Mouse (Mus musculus): ENCODE data around the gene Gm10644. TPM values are rescaled to one million over a fixed set of nuclear protein-coding genes. Genes with fewer than 3 reads are reported as not detected.

Gm10644 gene
- total and polyA plus RNA-seq, 3 experiments = 0.16 to 0.83 (median 0.82) TPM

DNA sequence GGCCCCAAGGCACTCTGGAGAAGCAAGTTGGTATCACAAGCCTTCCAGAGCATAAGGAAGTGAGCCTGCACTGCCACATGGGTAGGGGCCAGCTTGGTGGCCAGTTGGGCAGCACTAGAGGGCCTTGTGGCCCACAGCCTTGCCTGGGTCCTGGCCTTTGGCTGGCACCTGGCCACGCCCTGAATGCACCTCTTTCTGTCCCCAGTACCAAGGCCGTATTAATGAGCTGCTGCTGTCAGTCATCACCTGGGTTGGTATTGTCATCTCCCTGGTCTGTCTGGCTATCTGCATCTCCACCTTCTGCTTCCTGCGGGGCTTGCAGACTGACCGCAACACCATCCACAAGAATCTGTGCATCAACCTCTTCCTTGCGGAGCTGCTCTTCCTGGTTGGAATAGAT is 20.8 kb downstream of the Gm10644 start:
- Histone ChIP-seq H3K9me3 (replicated peaks) (no peaks in the 10 kb centered on the region), H3K36me3 (replicated peaks) (peaks cover 100% of the 10 kb centered on the region), H3K4me1 (ENCODE audit: insufficient read depth, low read depth, low read length) (no peaks in the 10 kb centered on the region), H3K4me3 (ENCODE audit: low read depth, low read length) (no peak overlapping the region), H3K27me3 (ENCODE audit: insufficient read depth, low read length) (no peaks in the 10 kb centered on the region)
- ATAC-seq (ENCODE audit: extremely low read depth, insufficient number of reproducible peaks, low FRiP score, poor library complexity, severe bottlenecking) = no peak
- TF ChIP-seq TAL1 (conservative IDR thresholded peaks at IDR 0.05; ENCODE audit: low read depth, low read length) (no peak), GATA2 (IDR thresholded peaks at IDR 0.05; ENCODE audit: borderline replicate concordance, low read depth, low read length) (no peak), CTCF (IDR thresholded peaks at IDR 0.05; ENCODE audit: low read depth, low read length) (no peak), POLR2AphosphoS5 (IDR thresholded peaks at IDR 0.05; ENCODE audit: insufficient replicate concordance, low read depth, low read length) (no peak), GATA1 (IDR thresholded peaks at IDR 0.05; ENCODE audit: borderline replicate concordance, low read length) (no peak)
- DNase-seq (ENCODE audit: low spot score) = no peak

DNA sequence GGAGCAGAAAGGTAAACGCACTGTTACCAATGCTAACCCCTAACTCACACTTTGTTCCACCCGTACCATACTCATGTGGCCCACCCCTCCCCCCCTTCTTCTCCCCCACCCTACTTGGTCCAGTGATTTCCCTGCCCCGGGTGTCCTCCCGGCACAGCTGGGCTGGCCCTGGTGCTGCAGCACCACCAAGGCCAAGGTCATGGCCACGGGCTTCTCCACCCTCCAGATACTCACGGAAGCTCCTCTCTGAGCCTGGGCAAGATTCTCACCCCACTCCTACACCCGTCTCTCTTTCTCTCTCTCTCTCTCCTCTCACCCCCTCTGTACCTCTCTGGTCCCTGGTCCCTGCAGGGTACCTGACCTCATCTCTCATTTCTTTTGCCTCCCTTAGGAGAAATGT is 28.7 kb downstream of the Gm10644 start:
- no peak for ATAC-seq (ENCODE audit: extremely low read depth, insufficient number of reproducible peaks, low FRiP score, poor library complexity, severe bottlenecking)
- no peak for DNase-seq (ENCODE audit: low spot score)
- Histone ChIP-seq H3K36me3 (replicated peaks) (peaks cover 92% of the 10 kb centered on the region), H3K4me1 (ENCODE audit: insufficient read depth, low read depth, low read length) (peaks cover 2% of the 10 kb centered on the region; the same call in 1 of the 2 replicates), H3K27me3 (ENCODE audit: insufficient read depth, low read length) (no peaks in the 10 kb centered on the region; the same call in 1 of the 2 replicates), H3K9me3 (replicated peaks) (no peaks in the 10 kb centered on the region), H3K4me3 (ENCODE audit: low read depth, low read length) (no peak overlapping the region)
- no peak for TF ChIP-seq CTCF (IDR thresholded peaks at IDR 0.05; ENCODE audit: low read depth, low read length)

DNA sequence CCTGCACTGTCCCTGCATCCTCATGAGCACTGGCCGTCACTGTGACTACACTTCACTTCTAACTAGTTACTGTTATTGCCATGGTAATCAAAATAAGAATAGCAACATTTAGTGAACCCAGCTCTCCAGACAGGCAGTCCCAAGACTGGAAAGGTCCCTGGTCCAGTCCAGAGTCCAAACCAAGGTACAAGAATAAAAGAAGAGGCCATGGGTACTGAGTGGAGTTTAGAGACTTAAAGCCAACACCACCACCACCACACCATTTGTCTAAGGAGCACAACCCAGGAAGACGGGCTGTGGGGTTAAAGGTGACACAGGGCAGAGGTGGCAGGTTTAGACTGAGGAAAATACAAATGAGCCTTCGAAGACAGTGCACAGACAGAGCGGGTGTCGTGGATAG is 30.4 kb downstream of the Gm10644 start:
- ATAC-seq (ENCODE audit: extremely low read depth, insufficient number of reproducible peaks, low FRiP score, poor library complexity, severe bottlenecking) (no peak), DNase-seq (ENCODE audit: low spot score) (no peak)
- no peak overlapping the region for H3K4me3 ChIP-seq (ENCODE audit: low read depth, low read length)
- no peaks in the 10 kb centered on the region; the same call in 1 of the 2 replicates for H3K27me3 ChIP-seq (ENCODE audit: insufficient read depth, low read length)
- H3K4me1 ChIP-seq (ENCODE audit: insufficient read depth, low read depth, low read length) = peaks cover 2% of the 10 kb centered on the region; the same call in 1 of the 2 replicates
- peaks cover 89% of the 10 kb centered on the region for H3K36me3 ChIP-seq (replicated peaks)
- TF ChIP-seq GATA2 (IDR thresholded peaks at IDR 0.05; ENCODE audit: borderline replicate concordance, low read depth, low read length) = no peak
- TF ChIP-seq CTCF (IDR thresholded peaks at IDR 0.05; ENCODE audit: low read depth, low read length) = no peak
- no peak for TF ChIP-seq TAL1 (conservative IDR thresholded peaks at IDR 0.05; ENCODE audit: low read depth, low read length)
- TF ChIP-seq GATA1 (IDR thresholded peaks at IDR 0.05; ENCODE audit: borderline replicate concordance, low read length) = no peak
- no peak for TF ChIP-seq POLR2AphosphoS5 (IDR thresholded peaks at IDR 0.05; ENCODE audit: insufficient replicate concordance, low read depth, low read length)
- no peaks in the 10 kb centered on the region for H3K9me3 ChIP-seq (replicated peaks)

DNA sequence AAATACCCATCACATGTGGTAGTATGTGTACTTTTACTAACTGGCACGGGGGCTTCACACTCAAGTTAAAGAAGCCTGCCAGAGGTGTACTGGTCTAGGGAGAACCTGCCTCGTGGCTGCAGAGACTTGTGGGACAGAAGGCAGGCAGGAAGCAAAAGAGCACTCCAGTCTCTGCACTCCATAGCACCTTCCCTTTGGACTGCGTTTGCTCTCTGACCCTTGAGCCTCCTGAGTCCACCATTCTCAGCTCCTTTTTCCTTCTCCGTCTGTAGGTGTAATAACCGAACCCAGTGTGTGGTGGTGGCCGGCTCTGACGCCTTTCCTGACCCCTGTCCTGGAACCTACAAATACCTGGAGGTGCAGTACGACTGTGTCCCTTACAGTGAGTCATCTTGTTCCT is 32.3 kb downstream of the Gm10644 start:
- Histone ChIP-seq H3K27me3 (ENCODE audit: insufficient read depth, low read length) (no peaks in the 10 kb centered on the region; the same call in 1 of the 2 replicates), H3K4me3 (ENCODE audit: low read depth, low read length) (no peak overlapping the region), H3K36me3 (replicated peaks) (peaks cover 89% of the 10 kb centered on the region), H3K4me1 (ENCODE audit: insufficient read depth, low read depth, low read length) (peaks cover 2% of the 10 kb centered on the region; the same call in 1 of the 2 replicates), H3K9me3 (replicated peaks) (no peaks in the 10 kb centered on the region)
- TF ChIP-seq GATA1 (IDR thresholded peaks at IDR 0.05; ENCODE audit: borderline replicate concordance, low read length) (no peak), GATA2 (IDR thresholded peaks at IDR 0.05; ENCODE audit: borderline replicate concordance, low read depth, low read length) (no peak), CTCF (IDR thresholded peaks at IDR 0.05; ENCODE audit: low read depth, low read length) (no peak), POLR2AphosphoS5 (IDR thresholded peaks at IDR 0.05; ENCODE audit: insufficient replicate concordance, low read depth, low read length) (no peak), TAL1 (conservative IDR thresholded peaks at IDR 0.05; ENCODE audit: low read depth, low read length) (no peak)
- no peak for ATAC-seq (ENCODE audit: extremely low read depth, insufficient number of reproducible peaks, low FRiP score, poor library complexity, severe bottlenecking)
- no peak for DNase-seq (ENCODE audit: low spot score)

DNA sequence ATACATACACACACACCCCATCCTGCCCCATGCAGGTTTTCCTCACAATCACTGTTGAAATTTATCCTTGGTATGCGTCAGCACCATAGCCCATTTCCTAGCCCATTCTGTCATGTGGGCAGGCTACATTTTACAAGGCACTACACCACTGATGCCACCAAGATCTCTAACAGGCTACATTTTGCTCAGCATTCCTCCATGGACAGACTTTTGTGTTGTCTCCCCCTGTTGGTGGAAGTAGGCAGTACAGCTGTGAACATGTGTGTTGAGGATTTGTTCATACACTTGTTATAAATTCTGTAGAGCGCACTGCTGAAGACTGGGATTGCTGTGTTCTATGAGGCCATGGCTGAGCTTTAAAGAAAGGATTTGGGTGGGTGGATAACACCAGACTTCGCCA is 33.4 kb downstream of the Gm10644 start:
- no peak for ATAC-seq (ENCODE audit: extremely low read depth, insufficient number of reproducible peaks, low FRiP score, poor library complexity, severe bottlenecking)

DNA sequence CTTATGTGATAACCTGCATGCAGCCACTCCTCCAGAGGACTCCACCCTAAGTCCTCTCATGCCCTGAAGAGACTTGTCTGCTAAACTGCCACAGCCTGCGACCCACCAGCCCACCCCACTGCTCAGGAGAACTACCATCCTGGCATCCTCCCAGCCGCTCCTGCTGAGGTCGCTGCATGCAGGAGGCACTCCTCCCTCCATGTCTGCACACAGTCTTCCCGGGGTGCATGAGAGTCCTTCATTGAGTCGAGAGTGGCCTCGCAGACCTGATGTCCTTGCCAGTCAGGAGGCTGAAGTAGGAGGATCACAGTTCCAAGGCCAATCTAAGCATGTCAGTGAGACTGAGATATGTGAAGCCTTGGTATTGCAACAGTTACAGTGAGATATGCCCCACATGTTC is 37.4 kb downstream of the Gm10644 start:
- Histone ChIP-seq H3K4me3 (ENCODE audit: low read depth, low read length) (no peak overlapping the region), H3K4me1 (ENCODE audit: insufficient read depth, low read depth, low read length) (peaks cover 2% of the 10 kb centered on the region), H3K36me3 (replicated peaks) (peaks cover 69% of the 10 kb centered on the region), H3K9me3 (replicated peaks) (no peaks in the 10 kb centered on the region), H3K27me3 (ENCODE audit: insufficient read depth, low read length) (peaks cover 2% of the 10 kb centered on the region; the same call in 1 of the 2 replicates)
- DNase-seq (ENCODE audit: low spot score) (no peak), ATAC-seq (ENCODE audit: extremely low read depth, insufficient number of reproducible peaks, low FRiP score, poor library complexity, severe bottlenecking) (no peak)
- TF ChIP-seq CTCF (IDR thresholded peaks at IDR 0.05; ENCODE audit: low read depth, low read length) (no peak), TAL1 (conservative IDR thresholded peaks at IDR 0.05; ENCODE audit: low read depth, low read length) (no peak), POLR2AphosphoS5 (IDR thresholded peaks at IDR 0.05; ENCODE audit: insufficient replicate concordance, low read depth, low read length) (no peak)

More for the DNA sequence above, 33.4 kb downstream of the Gm10644 start:
- peaks cover 2% of the 10 kb centered on the region; the same call in 1 of the 2 replicates for H3K4me1 ChIP-seq (ENCODE audit: insufficient read depth, low read depth, low read length)
- H3K9me3 ChIP-seq (replicated peaks) = no peaks in the 10 kb centered on the region
- peak; percentile 65 for DNase-seq (ENCODE audit: low spot score)
- peaks cover 89% of the 10 kb centered on the region for H3K36me3 ChIP-seq (replicated peaks)
- no peaks in the 10 kb centered on the region; the same call in 1 of the 2 replicates for H3K27me3 ChIP-seq (ENCODE audit: insufficient read depth, low read length)
- H3K4me3 ChIP-seq (ENCODE audit: low read depth, low read length) = no peak overlapping the region
- TF ChIP-seq CTCF (IDR thresholded peaks at IDR 0.05; ENCODE audit: low read depth, low read length) (peak; percentile 77), TAL1 (conservative IDR thresholded peaks at IDR 0.05; ENCODE audit: low read depth, low read length) (no peak)

DNA sequence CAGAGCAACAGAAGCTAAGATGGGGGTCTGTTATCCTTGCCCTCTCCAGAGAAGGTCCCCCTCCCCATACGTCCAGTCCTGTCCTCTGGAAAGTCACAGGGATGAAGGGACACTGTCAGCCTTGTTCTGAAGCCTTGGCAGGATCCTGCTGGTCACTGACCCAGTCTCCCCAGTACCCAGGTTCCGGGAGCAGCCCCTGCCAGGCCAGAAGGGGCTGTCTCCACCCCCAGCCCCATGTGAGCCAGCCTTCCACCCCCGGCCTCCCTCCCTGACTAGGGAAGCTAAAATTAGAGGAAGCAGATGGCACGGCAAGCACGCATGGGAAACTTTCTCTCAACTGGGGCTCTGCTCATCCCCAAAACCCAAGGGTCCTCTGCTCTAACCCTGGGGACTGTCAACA is 39.0 kb downstream of the Gm10644 start:
- no peak for ATAC-seq (ENCODE audit: extremely low read depth, insufficient number of reproducible peaks, low FRiP score, poor library complexity, severe bottlenecking)

More for the DNA sequence above, 39.0 kb downstream of the Gm10644 start:
- Histone ChIP-seq H3K9me3 (replicated peaks) (no peaks in the 10 kb centered on the region), H3K4me3 (ENCODE audit: low read depth, low read length) (no peak overlapping the region), H3K27me3 (ENCODE audit: insufficient read depth, low read length) (peaks cover 2% of the 10 kb centered on the region; the same call in 1 of the 2 replicates), H3K4me1 (ENCODE audit: insufficient read depth, low read depth, low read length) (no peaks in the 10 kb centered on the region; the same call in none of the 2 replicates), H3K36me3 (replicated peaks) (peaks cover 60% of the 10 kb centered on the region)
- TF ChIP-seq GATA2 (IDR thresholded peaks at IDR 0.05; ENCODE audit: borderline replicate concordance, low read depth, low read length) (no peak), TAL1 (conservative IDR thresholded peaks at IDR 0.05; ENCODE audit: low read depth, low read length) (no peak), CTCF (IDR thresholded peaks at IDR 0.05; ENCODE audit: low read depth, low read length) (no peak), POLR2AphosphoS5 (IDR thresholded peaks at IDR 0.05; ENCODE audit: insufficient replicate concordance, low read depth, low read length) (no peak), GATA1 (IDR thresholded peaks at IDR 0.05; ENCODE audit: borderline replicate concordance, low read length) (no peak)
- DNase-seq (ENCODE audit: low spot score) = no peak
